Mouse (Mus musculus): ENCODE measurements around the gene Fgfr2. TPM values are rescaled to one million over a fixed set of nuclear protein-coding genes. Genes with fewer than 3 reads are reported as not detected.

The Fgfr2 gene
- total RNA-seq, 2 experiments from 2014 or later: 44.0 to 52.8 TPM

- no peak for DNase-seq (ENCODE audit: low spot score in 2 of 2)
Measured at GRCm38 (mm10) chr7:132385456-132386130, 737.6 kb downstream of the Fgfr2 start.

GRCm38 (mm10) chr7:132384736-132385455, 738.3 kb downstream of the Fgfr2 start:
- DNase-seq (ENCODE audit: low spot score in 2 of 2): no peak

- DNase-seq (ENCODE audit: low spot score in 2 of 2): no peak
Measured at GRCm38 (mm10) chr7:132380634-132381336, 742.4 kb downstream of the Fgfr2 start.

GRCm38 (mm10) chr7:132377913-132378312, 745.2 kb downstream of the Fgfr2 start:
- no peak for DNase-seq (ENCODE audit: low spot score in 2 of 2)

GRCm38 (mm10) chr7:132373594-132374378, 749.4 kb downstream of the Fgfr2 start:
- no peak for DNase-seq (ENCODE audit: low spot score in 2 of 2)

- no peak for DNase-seq (ENCODE audit: low spot score in 2 of 2)
Measured at GRCm38 (mm10) chr7:132372752-132373513, 750.2 kb downstream of the Fgfr2 start.

GRCm38 (mm10) chr7:132371832-132372231, 751.3 kb downstream of the Fgfr2 start:
- DNase-seq (ENCODE audit: low spot score in 2 of 2): no peak

GRCm38 (mm10) chr7:132369784-132370183, 753.4 kb downstream of the Fgfr2 start:
- no peak for DNase-seq (ENCODE audit: low spot score in 2 of 2)

GRCm38 (mm10) chr7:132368859-132369258, 754.3 kb downstream of the Fgfr2 start:
- no peak for DNase-seq (ENCODE audit: low spot score in 2 of 2)

- no peak for DNase-seq (ENCODE audit: low spot score in 2 of 2)
Measured at GRCm38 (mm10) chr7:132367344-132367743, 755.8 kb downstream of the Fgfr2 start.

GRCm38 (mm10) chr7:132365703-132366384, 757.3 kb downstream of the Fgfr2 start:
- DNase-seq (ENCODE audit: low spot score in 2 of 2): no peak

- DNase-seq (ENCODE audit: low spot score in 2 of 2): no peak
Measured at GRCm38 (mm10) chr7:132365111-132365510, 758.0 kb downstream of the Fgfr2 start.

- DNase-seq (ENCODE audit: low spot score in 2 of 2): no peak
Measured at GRCm38 (mm10) chr7:132364506-132364905, 758.6 kb downstream of the Fgfr2 start.

- no peak for DNase-seq (ENCODE audit: low spot score in 2 of 2)
Measured at GRCm38 (mm10) chr7:132360336-132360735, 762.8 kb downstream of the Fgfr2 start.

GRCm38 (mm10) chr7:132358709-132359108, 764.4 kb downstream of the Fgfr2 start:
- DNase-seq (ENCODE audit: low spot score in 2 of 2): no peak

- DNase-seq (ENCODE audit: low spot score in 2 of 2): no peak
Measured at GRCm38 (mm10) chr7:132358250-132358649, 764.9 kb downstream of the Fgfr2 start.

- no peak for DNase-seq (ENCODE audit: low spot score in 2 of 2)
Measured at GRCm38 (mm10) chr7:132357841-132358237, 765.3 kb downstream of the Fgfr2 start.

- no peak for DNase-seq (ENCODE audit: low spot score in 2 of 2)
Measured at GRCm38 (mm10) chr7:132356881-132357840, 766.0 kb downstream of the Fgfr2 start.

GRCm38 (mm10) chr7:132356185-132356584, 767.0 kb downstream of the Fgfr2 start:
- peak in 1 of 2 experiments; percentile 23 for DNase-seq (ENCODE audit: low spot score in 2 of 2)

Data from left cerebral cortex, adult 18-20 months (tissue).